Mouse (Mus musculus) testis, adult 10 weeks (tissue): ENCODE measurements around the gene Mfap1b. TPM values are rescaled to one million over a fixed set of nuclear protein-coding genes. Genes with fewer than 3 reads are reported as not detected.

Experiments used
- polyA plus RNA-seq: library from polyadenylated mRNA; stranded (reverse); fragments of 350-450 nt; fragmentation: Illumina TruSeq; extraction: RNeasy Lipid Tissue Mini Kit (QIAGEN cat#74804); gene quantifications from one replicate; pipeline ENCODE4 v1.2.3, GENCODE M21; 2014; ENCODE audit warnings: low read depth, low replicate concordance

Gene Mfap1b
- polyA plus RNA-seq, result 34.3 TPM

DNA sequence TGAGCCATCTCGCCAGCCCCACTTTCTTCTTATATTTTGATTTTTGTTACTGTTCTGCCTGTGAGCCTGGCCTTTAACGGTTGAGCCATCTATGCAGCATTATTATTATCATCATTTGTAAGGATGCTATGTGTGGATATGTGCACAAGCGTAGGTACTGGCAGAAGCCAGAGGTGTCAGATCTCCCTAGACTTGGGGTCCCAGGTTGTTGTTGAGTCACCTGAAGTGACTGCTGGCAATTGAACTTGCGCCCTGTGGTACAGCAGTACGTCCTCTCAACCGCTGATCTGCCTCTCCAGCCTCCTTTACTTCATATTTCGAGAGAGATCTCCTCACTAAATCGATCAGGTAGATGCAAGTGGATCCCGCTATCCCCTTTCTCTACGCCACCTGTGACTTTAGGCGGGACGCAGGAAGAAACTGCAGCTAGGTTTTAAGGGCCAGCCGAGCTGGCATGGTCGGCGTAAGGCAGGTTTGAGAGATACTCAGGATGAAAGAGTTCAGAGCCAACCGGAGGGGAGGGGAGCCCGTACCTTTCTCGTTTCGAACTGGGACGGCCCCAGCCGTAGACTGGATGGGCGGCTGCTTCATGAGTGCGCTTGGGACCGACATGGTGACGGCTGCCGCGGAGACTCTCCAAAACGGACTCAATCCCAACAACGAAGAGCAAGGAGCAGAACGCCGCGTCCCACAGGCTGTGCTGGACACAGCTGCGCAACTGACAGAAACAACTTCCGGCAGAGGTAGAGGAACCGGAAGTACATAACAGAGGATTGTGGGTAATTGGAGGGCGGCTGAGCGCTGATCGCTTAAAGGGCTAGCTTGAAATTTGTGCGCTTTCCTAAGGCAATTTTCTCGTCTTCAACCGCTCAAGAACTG, at the start of gene Mfap1b:
Gene Mfap1b, minus strand, starts transcription at position 767 of the 879 bp plus-strand sequence.

DNA sequence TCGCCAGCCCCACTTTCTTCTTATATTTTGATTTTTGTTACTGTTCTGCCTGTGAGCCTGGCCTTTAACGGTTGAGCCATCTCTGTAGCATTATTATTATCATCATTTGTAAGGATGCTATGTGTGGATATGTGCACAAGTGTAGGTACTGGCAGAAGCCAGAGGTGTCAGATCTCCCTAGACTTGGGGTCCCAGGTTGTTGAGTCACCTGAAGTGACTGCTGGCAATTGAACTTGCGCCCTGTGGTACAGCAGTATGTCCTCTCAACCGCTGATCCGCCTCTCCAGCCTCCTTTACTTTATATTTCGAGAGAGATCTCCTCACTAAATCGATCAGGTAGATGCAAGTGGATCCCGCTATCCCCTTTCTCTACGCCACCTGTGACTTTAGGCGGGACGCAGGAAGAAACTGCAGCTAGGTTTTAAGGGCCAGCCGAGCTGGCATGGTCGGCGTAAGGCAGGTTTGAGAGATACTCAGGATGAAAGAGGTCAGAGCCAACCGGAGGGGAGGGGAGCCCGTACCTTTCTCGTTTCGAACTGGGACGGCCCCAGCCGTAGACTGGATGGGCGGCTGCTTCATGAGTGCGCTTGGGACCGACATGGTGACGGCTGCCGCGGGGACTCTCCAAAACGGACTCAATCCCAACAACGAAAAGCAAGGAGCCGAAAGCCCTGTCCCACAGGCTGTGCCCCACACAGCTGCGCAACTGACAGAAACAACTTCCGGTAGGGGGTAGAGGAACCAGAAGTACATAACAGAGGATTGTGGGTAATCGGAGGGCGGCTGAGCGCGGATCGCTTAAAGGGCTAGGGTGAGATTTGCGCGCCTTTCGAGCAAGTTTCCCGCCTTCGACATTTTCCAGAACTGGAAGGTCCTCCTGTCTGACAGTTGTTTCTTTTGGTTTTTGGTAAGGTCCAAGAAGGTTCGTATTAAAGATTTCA, 32.3 kb upstream of the Mfap1b start, which contains the start of the genes Mfap1a and Wdr76:
Gene Mfap1a, minus strand, starts transcription at position 724 of the 941 bp plus-strand sequence.
Gene Wdr76, plus strand, starts transcription at position 782 of the 941 bp plus-strand sequence.

DNA sequence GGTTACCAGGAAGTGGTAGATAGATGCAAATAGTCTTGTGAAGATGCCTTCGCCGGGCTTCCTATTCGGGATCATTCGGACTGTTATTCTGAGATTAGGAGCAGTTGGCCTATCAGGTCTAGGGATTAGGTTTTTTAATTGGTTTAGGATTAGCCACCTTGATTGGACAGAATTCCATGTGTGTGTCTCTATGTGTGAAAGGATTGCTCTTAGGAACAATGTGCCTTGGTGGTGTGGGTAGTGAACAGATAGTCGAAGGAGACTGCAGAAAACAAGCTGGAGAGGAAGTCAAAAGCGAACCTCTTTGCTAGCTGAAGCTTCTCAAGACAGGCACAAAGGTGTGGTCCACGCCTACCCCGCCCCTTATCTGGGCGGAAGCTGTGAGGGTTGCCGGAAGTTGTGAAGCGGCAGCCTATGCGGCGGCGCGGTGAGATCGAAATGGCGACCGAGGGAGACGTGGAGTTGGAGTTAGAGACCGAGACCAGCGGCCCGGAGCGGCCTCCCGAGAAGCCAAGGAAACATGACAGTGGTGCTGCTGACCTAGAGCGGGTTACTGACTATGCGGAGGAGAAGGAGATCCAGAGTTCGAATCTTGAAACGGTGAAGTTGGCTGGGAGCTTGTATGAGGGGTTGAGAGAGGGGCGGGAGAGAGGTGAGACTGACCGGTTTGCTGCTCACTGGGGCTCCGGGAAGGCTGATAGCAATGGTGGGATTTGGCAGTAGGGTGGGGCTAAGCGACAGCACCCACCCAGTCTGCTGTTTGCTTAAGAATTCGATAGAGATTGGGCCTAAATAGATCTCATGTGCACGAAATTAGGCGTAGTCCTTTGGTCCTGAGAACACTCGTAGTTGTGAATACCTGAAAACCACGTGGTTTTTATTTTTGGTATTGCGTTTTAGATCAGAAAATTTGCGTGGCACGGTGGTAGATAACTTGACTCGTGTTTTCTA, 16.9 kb downstream of the Mfap1b start, which contains the start of gene Serinc4:
Gene Serinc4, minus strand, starts transcription at position 90 of the 951 bp plus-strand sequence.

DNA sequence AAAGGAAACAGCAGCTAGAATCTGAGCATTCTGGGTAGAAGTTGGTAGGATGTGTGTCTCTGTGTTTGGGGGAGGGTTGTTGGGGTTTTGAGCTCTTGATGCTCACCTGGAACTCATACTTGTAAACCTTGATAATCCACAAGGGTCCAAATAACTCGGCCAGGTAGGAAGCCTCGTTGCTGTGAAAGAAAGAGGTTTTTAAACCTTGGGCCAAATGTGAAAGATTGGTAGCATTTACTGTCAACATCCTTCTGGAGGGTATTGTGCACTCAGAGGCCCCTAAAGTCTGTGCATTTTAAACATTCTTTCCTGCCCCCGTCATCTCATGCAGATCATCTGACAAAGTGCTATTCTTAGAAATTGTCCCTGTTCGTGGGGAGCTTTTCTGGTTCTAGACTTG, 20.9 kb downstream of the Mfap1b start, which contains the start of gene Hypk:
Gene Hypk, plus strand, starts transcription at position 301 of the 400 bp plus-strand sequence.

DNA sequence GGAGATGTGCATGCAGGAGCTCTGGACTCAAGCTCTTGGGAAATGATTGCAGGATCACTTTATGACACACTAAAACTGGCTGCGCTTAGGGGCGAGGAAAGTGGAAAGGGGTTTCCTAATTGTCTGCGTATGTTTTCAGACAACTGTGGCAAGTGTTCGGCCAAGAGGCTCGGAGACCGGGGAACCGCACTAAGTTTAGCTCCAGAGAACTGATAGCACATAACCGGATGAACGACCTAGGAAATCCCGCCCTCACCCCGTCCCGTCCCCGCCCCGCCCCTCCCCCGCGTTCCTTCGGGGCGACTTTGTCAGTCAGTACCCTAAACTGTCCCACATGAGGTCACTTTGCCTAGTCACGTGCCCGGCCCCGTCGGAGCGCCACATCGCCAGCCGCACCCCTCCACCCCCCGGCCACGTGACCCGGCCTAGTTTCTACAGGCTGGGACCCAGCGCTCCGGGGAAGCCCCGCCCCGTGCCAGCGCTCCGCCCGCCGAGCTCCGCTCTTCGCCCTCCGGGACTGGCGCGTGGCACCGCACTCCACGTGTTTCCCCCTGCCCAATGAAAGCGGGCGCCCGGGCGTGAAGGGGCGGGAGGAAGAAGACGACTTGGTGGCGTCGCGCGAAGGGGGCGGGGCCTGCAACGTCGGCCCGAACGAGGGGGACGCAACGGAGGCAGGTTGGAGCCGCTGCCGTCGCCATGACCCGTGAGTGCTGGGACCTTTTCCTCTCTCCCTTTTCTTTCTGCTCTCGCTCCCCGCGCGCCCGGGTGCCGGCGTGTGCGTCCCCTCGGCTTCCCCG, 24.9 kb downstream of the Mfap1b start, which contains the start of gene Serf2:
Gene Serf2, plus strand, starts transcription at position 457 of the 797 bp plus-strand sequence.

DNA sequence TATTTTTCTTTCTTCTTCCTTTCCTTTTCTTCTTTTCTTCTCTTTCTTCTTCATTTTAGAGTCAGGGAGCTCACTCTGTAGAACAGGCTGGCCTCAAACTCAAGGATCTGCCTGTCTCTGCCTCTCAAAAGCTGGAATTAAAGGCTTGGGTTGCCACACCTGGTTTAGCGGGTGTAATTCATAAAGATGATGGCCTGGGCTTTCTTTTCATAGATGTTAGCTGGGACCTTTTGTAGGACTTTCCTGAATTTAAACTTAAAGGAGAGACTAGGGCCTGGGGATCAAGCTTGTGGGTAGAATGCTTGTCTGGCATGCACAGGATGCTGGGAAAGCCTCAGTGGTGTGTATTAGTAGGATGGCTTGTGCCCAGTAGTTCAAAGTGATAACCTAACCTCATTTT, 29.7 kb downstream of the Mfap1b start, which contains the start of gene Ell3:
Gene Ell3, minus strand, starts transcription at position 101 of the 400 bp plus-strand sequence.

DNA sequence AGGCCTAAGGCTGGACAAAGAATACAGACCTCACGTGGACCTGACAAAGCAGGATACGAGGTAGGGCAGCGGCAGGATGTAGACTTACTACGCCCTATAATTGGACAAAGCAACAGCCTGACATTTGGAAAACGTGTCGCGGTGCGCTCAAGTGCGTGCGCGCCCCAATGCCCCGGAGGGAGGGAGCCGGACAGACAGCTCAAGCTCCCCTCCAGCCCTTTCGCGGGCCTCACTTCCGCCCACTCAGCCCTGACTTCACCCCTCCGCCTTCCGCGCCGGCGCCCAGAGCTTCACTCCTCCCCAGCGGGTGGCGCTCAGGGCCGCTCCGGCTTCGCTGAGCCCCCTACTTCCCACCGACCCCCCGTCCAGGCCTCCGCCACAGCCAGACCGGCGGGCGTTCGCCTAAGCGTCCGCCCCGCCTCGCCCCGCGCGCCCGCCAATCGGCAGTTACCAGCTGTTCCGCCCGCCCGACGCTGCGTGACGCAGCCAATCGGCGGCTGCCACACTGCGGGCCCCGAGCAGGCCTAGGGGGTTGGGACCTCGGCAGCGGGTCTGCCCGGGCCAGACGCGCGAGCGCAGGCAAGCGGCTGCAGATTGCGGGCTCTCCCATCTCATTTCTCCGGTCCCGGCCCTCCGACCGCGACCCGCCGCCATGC, 60.4 kb downstream of the Mfap1b start, which contains the start of the genes Pdia3 and Catsper2:
Gene Pdia3, plus strand, starts transcription at position 389 of the 656 bp plus-strand sequence.
Gene Catsper2, minus strand, starts transcription at position 406 of the 656 bp plus-strand sequence.

Other genes with a start within 250 kb of the Mfap1b start
- gene Trp53bp1, start 202.7 kb downstream of the Mfap1b start, polyA plus RNA-seq, result 38.4 TPM
- 0.92 TPM for gene Map1a, start 184.5 kb downstream of the Mfap1b start, polyA plus RNA-seq
- 11.1 TPM for gene Ppip5k1, start 118.7 kb downstream of the Mfap1b start, polyA plus RNA-seq
- not detected for gene Ckmt1, start 116.4 kb downstream of the Mfap1b start, polyA plus RNA-seq
- not detected for gene Strc, start 86.9 kb downstream of the Mfap1b start, polyA plus RNA-seq
- gene Pdia3, start 60.3 kb downstream of the Mfap1b start, polyA plus RNA-seq, result 841 TPM
- 346 TPM for gene Catsper2, start 60.3 kb downstream of the Mfap1b start, polyA plus RNA-seq
- 3.8 TPM for gene Ell3, start 29.8 kb downstream of the Mfap1b start, polyA plus RNA-seq
- 71.2 TPM for gene Serf2, start 24.9 kb downstream of the Mfap1b start, polyA plus RNA-seq
- 40.1 TPM for gene Hypk, start 20.8 kb downstream of the Mfap1b start, polyA plus RNA-seq
- 2.7 TPM for gene Serinc4, start 17.3 kb downstream of the Mfap1b start, polyA plus RNA-seq
- 36.1 TPM for gene Mfap1a, start 32.6 kb upstream of the Mfap1b start, polyA plus RNA-seq
- gene Wdr76, start 32.7 kb upstream of the Mfap1b start, polyA plus RNA-seq, result 3.6 TPM